Mouse (Mus musculus) C2C12 (cell line): Measurements from ENCODE around the gene Cyp4f14.

Experiments used
- CEBPB ChIP-seq: IDR thresholded peaks from one replicate; pipeline ENCODE4 v1.6.1; 2011; ENCODE audit warnings: low read depth, mild to moderate bottlenecking, control low read depth, moderate library complexity
- CTCF ChIP-seq: IDR thresholded peaks from one replicate; pipeline ENCODE4 v1.5.1; 2011; ENCODE audit not compliant: control insufficient read depth, insufficient read depth, insufficient read length
- FOSL1 ChIP-seq: IDR thresholded peaks from one replicate; pipeline ENCODE4 v1.8.0; 2011; ENCODE audit warnings: mild to moderate bottlenecking, low read length; ENCODE audit not compliant: poor library complexity, insufficient read depth, severe bottlenecking
- MAX ChIP-seq: IDR thresholded peaks from one replicate; pipeline ENCODE4 v1.6.1; 2011; ENCODE audit warnings: mild to moderate bottlenecking, control low read depth
- MYOD1 ChIP-seq: IDR thresholded peaks from one replicate; pipeline ENCODE4 v1.6.1; 2011; ENCODE audit warnings: low read depth; ENCODE audit not compliant: control insufficient read depth, insufficient read length
- MYOG ChIP-seq: IDR thresholded peaks from one replicate; pipeline ENCODE4 v1.6.1; 2011; ENCODE audit not compliant: control insufficient read depth, insufficient read length; ENCODE audit errors: extremely low read depth
- USF1 ChIP-seq: IDR thresholded peaks from one replicate; pipeline ENCODE4 v1.6.1; 2011; ENCODE audit warnings: low read depth, mild to moderate bottlenecking, control low read depth, moderate library complexity

DNA sequence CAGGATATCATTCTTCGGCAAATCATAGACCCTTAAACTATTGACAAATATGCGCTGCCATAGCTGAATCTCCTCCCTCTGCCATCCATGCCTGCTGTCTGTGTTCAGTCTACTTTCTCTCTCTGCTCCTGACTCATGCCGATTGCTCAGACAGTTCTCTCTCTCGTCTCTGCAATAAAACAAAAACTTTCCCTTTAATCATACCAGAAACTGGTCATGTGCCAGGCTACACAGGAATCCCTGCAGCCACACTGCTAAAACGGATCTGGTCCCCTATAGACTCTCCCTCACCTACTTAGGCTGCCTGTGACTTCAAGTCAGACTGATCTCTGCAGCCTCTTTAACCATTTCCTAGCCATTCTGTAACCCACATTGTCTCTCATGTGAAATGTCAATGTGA is 44.4 kb downstream of the Cyp4f14 start:
- TF ChIP-seq CTCF, result no peak
- no peak for TF ChIP-seq USF1
- no peak for TF ChIP-seq MAX
- TF ChIP-seq MYOG, result no peak
- TF ChIP-seq CEBPB, result no peak
- TF ChIP-seq MYOD1, result no peak
- TF ChIP-seq FOSL1, result no peak
